Mouse (Mus musculus) midbrain, embryonic 14.5 days (tissue): Measurements from ENCODE around the gene Cgn. TPM values are rescaled to one million over a fixed set of nuclear protein-coding genes. Genes with fewer than 3 reads are reported as not detected.

Experiments
- ATAC-seq: fragments of 200-750 bp; cut with Nextera tagmentation; 2 replicates; pipeline ENCODE4 v1.8.0; 2017; ENCODE audit warnings: moderate number of reproducible peaks, moderate library complexity; ENCODE audit not compliant: low FRiP score, low TSS enrichment
- DNase-seq: peaks from one replicate; pipeline ENCODE4 v3.0.0-alpha.2; 2015
- H3K27ac ChIP-seq: fragments of 300-500 bp; sonication (generic); replicated peaks from 2 replicates; pipeline ENCODE4 v1.5.1; 2014; ENCODE audit warnings: mild to moderate bottlenecking, low read depth, low read length, moderate library complexity
- H3K27me3 ChIP-seq: fragments of 300-500 bp; sonication (generic); 2 replicates; pipeline ENCODE4 v1.6.1; 2014; ENCODE audit warnings: low read length, control low read depth, mixed read lengths; ENCODE audit not compliant: control insufficient read depth, insufficient read depth
- H3K36me3 ChIP-seq: fragments of 300-500 bp; sonication (generic); 2 replicates; pipeline ENCODE4 v1.6.1; 2014; ENCODE audit warnings: low read length, control low read depth; ENCODE audit not compliant: control insufficient read depth, insufficient read depth
- H3K4me1 ChIP-seq: fragments of 300-500 bp; sonication (generic); 2 replicates; pipeline ENCODE4 v1.6.1; 2014; ENCODE audit warnings: mild to moderate bottlenecking, antibody characterized with exemption, low read length, control low read depth; ENCODE audit not compliant: control insufficient read depth, insufficient read depth
- H3K4me2 ChIP-seq: fragments of 300-500 bp; sonication (generic); 2 replicates; pipeline ENCODE4 v1.6.1; 2014; ENCODE audit warnings: mild to moderate bottlenecking, low read length, moderate library complexity
- H3K4me3 ChIP-seq: fragments of 300-500 bp; sonication (generic); replicated peaks from 2 replicates; pipeline ENCODE4 v1.5.1; 2014; ENCODE audit warnings: low read depth, low read length
- H3K9ac ChIP-seq: fragments of 300-500 bp; sonication (generic); replicated peaks from 2 replicates; pipeline ENCODE4 v1.6.1; 2014; ENCODE audit warnings: mild to moderate bottlenecking, low read length, moderate library complexity
- H3K9me3 ChIP-seq: fragments of 300-500 bp; sonication (generic); 2 replicates; pipeline ENCODE4 v1.6.1; 2016; ENCODE audit warnings: low read length, control low read depth, mixed read lengths; ENCODE audit not compliant: control insufficient read depth
- WGBS: fragments of 180-500 bp; shearing (Covaris S2); extraction: QIAGEN DNeasy Blood & Tissue Kit; methylation state at CpG from one replicate; pipeline ENCODE4 v1.1.7; 2014; 5-methylcytosine and 5-hydroxymethylcytosine counted together
- polyA plus RNA-seq: library from polyadenylated mRNA; unstranded; fragments of >200 nt; fragmentation: Nextera tagmentation; extraction: Ambion mirVana; gene quantifications from 2 replicates; pipeline ENCODE4 v1.2.1, GENCODE M21; 2014

The Cgn gene
- 5.9 and 7.7 TPM in 2 replicates for polyA plus RNA-seq

GRCm38 (mm10) chr3:94786367-94786835 lies at the start of gene Cgn:
Cgn (minus strand) TSS chr3:94786492.
- no peaks in the 10 kb centered on the region for H3K4me1 ChIP-seq
- peak; percentile 98 for DNase-seq
- H3K9me3 ChIP-seq = no peaks in the 10 kb centered on the region
- H3K4me3 ChIP-seq = peak within 1 kb of the TSS; percentile 49
- H3K9ac ChIP-seq = peak within 1 kb of the TSS; percentile 63
- peak within 1 kb of the TSS; percentile 90 for H3K4me2 ChIP-seq
- no peaks in the 10 kb centered on the region; the same call in 1 of the 2 replicates for H3K27me3 ChIP-seq
- under 1% methylated on average over 35 of the region's 35 CpGs for whole genome bisulfite sequencing
- ATAC-seq = peak; percentile 96
- H3K36me3 ChIP-seq = no peaks in the 10 kb centered on the region
- H3K27ac ChIP-seq = peak within 1 kb of the TSS; percentile 87

GRCm38 (mm10) chr3:94835396-94835795 lies 49.1 kb upstream of the Cgn start:
- Histone ChIP-seq H3K4me2 (no peak overlapping the region), H3K9ac (no peak overlapping the region), H3K4me3 (no peak overlapping the region), H3K36me3 (no peaks in the 10 kb centered on the region), H3K27ac (no peak overlapping the region), H3K27me3 (no peaks in the 10 kb centered on the region), H3K4me1 (peaks cover 13% of the 10 kb centered on the region), H3K9me3 (no peaks in the 10 kb centered on the region)
- DNase-seq = no peak
- WGBS = 83% methylated on average over 3 of the region's 3 CpGs
- no peak for ATAC-seq

- Histone ChIP-seq H3K9ac (no peak overlapping the region), H3K4me3 (no peak overlapping the region), H3K9me3 (no peaks in the 10 kb centered on the region), H3K27me3 (no peaks in the 10 kb centered on the region), H3K4me1 (no peaks in the 10 kb centered on the region), H3K36me3 (no peaks in the 10 kb centered on the region), H3K27ac (no peak overlapping the region), H3K4me2 (no peak overlapping the region)
- ATAC-seq (no peak), DNase-seq (no peak)
These were observed 47.1 kb upstream of the Cgn start for GRCm38 (mm10) chr3:94833358-94833757.

GRCm38 (mm10) chr3:94832701-94833100 lies 46.4 kb upstream of the Cgn start:
- H3K27me3 ChIP-seq = no peaks in the 10 kb centered on the region
- 86% methylated on average over 5 of the region's 5 CpGs for WGBS
- ATAC-seq (no peak), DNase-seq (no peak)
- H3K4me2 ChIP-seq = no peak overlapping the region
- no peaks in the 10 kb centered on the region for H3K36me3 ChIP-seq
- H3K4me1 ChIP-seq = no peaks in the 10 kb centered on the region
- H3K27ac ChIP-seq = no peak overlapping the region
- no peak overlapping the region for H3K9ac ChIP-seq
- no peak overlapping the region for H3K4me3 ChIP-seq
- H3K9me3 ChIP-seq = no peaks in the 10 kb centered on the region

- H3K36me3 ChIP-seq = no peaks in the 10 kb centered on the region
- no peak overlapping the region for H3K27ac ChIP-seq
- H3K4me1 ChIP-seq = no peaks in the 10 kb centered on the region
- H3K9ac ChIP-seq = no peak overlapping the region
- H3K9me3 ChIP-seq = no peaks in the 10 kb centered on the region
- H3K4me2 ChIP-seq = no peak overlapping the region
- ATAC-seq = no peak
- H3K27me3 ChIP-seq = no peaks in the 10 kb centered on the region
- H3K4me3 ChIP-seq = no peak overlapping the region
- WGBS = 19% methylated on average over 9 of the region's 9 CpGs
- DNase-seq = no peak
These were observed 45.8 kb upstream of the Cgn start for GRCm38 (mm10) chr3:94832100-94832499.

- no peak for ATAC-seq
- H3K9me3 ChIP-seq = no peaks in the 10 kb centered on the region
- H3K4me3 ChIP-seq = no peak overlapping the region
These were observed 37.8 kb upstream of the Cgn start for GRCm38 (mm10) chr3:94824110-94824509.

GRCm38 (mm10) chr3:94822082-94822481 lies 35.8 kb upstream of the Cgn start:
- ATAC-seq = no peak
- Histone ChIP-seq H3K4me1 (no peaks in the 10 kb centered on the region), H3K4me2 (peak overlapping the region; percentile 52), H3K36me3 (no peaks in the 10 kb centered on the region), H3K4me3 (peak overlapping the region; percentile 47), H3K9ac (peak overlapping the region; percentile 55; the same call in 1 of the 2 replicates), H3K27me3 (no peaks in the 10 kb centered on the region), H3K27ac (peak overlapping the region; percentile 88), H3K9me3 (no peaks in the 10 kb centered on the region)
- 78% methylated on average over 4 of the region's 4 CpGs for WGBS
- no peak for DNase-seq

More at GRCm38 (mm10) chr3:94824110-94824509, 37.8 kb upstream of the Cgn start:
- no peaks in the 10 kb centered on the region for H3K4me1 ChIP-seq
- no peaks in the 10 kb centered on the region for H3K27me3 ChIP-seq
- no peak overlapping the region for H3K9ac ChIP-seq
- no peaks in the 10 kb centered on the region for H3K36me3 ChIP-seq
- H3K4me2 ChIP-seq = no peak overlapping the region
- no peak overlapping the region for H3K27ac ChIP-seq
- 83% methylated on average over 3 of the region's 3 CpGs for WGBS
- no peak for DNase-seq

- peak overlapping the region; percentile 55 for H3K9ac ChIP-seq
- peak; percentile 92 for DNase-seq
- 1% methylated on average over 31 of the region's 31 CpGs for WGBS
- H3K36me3 ChIP-seq = no peaks in the 10 kb centered on the region
- ATAC-seq = peak; percentile 54; the same call in 1 of the 2 replicates
- no peaks in the 10 kb centered on the region for H3K4me1 ChIP-seq
- H3K27me3 ChIP-seq = no peaks in the 10 kb centered on the region
- H3K4me3 ChIP-seq = peak overlapping the region; percentile 47
- no peaks in the 10 kb centered on the region for H3K9me3 ChIP-seq
- H3K4me2 ChIP-seq = peak overlapping the region; percentile 52
- peak overlapping the region; percentile 88 for H3K27ac ChIP-seq
These were observed 34.8 kb upstream of the Cgn start for GRCm38 (mm10) chr3:94821008-94821638.
